Mouse (Mus musculus) liver, embryonic 16.5 days (tissue): ENCODE data around the gene Magi2. TPM values are rescaled to one million over a fixed set of nuclear protein-coding genes. Genes with fewer than 3 reads are reported as not detected.

Experiments
- ATAC-seq: fragments of 200-750 bp; cut with Nextera tagmentation; 2 replicates; pipeline ENCODE4 v1.8.0; 2017; ENCODE audit warnings: low read depth, mild to moderate bottlenecking, moderate number of reproducible peaks, moderate library complexity
- H3K27ac ChIP-seq: fragments of 300-500 bp; sonication (generic); 2 replicates; pipeline ENCODE4 v1.5.1; 2014; ENCODE audit warnings: mild to moderate bottlenecking, low read length
- H3K27me3 ChIP-seq: fragments of 300-500 bp; sonication (generic); 2 replicates; pipeline ENCODE4 v1.6.1; 2014; ENCODE audit warnings: low read depth, low read length, mixed read lengths; ENCODE audit not compliant: control insufficient read depth, insufficient read depth
- H3K36me3 ChIP-seq: fragments of 300-500 bp; sonication (generic); 2 replicates; pipeline ENCODE4 v1.6.1; 2014; ENCODE audit warnings: mild to moderate bottlenecking; ENCODE audit not compliant: control insufficient read depth, insufficient read depth
- H3K4me1 ChIP-seq: fragments of 300-500 bp; sonication (generic); 2 replicates; pipeline ENCODE4 v1.6.1; 2014; ENCODE audit warnings: low read depth, low read length, mixed read lengths; ENCODE audit not compliant: control insufficient read depth
- H3K4me2 ChIP-seq: fragments of 300-500 bp; sonication (generic); 2 replicates; pipeline ENCODE4 v1.6.1; 2014; ENCODE audit warnings: low read depth, low read length, mixed read lengths
- H3K4me3 ChIP-seq: fragments of 300-500 bp; sonication (generic); 2 replicates; pipeline ENCODE4 v1.5.1; 2014; ENCODE audit warnings: low read depth, mild to moderate bottlenecking, low read length
- H3K9ac ChIP-seq: fragments of 300-500 bp; sonication (generic); 2 replicates; pipeline ENCODE4 v1.6.1; 2014; ENCODE audit warnings: low read depth, low read length
- H3K9me3 ChIP-seq: fragments of 300-500 bp; sonication (generic); replicated peaks from 2 replicates; pipeline ENCODE4 v1.6.1; 2016; ENCODE audit warnings: low read length; ENCODE audit not compliant: control insufficient read depth
- whole genome bisulfite sequencing: fragments of 180-500 bp; shearing (Covaris S2); extraction: QIAGEN DNeasy Blood & Tissue Kit; methylation state at CpG from one replicate; pipeline ENCODE4 v1.1.7; 2014; ENCODE audit not compliant: insufficient replicate concordance; 5-methylcytosine and 5-hydroxymethylcytosine counted together
- polyA plus RNA-seq: library from polyadenylated mRNA; unstranded; fragments of >200 nt; fragmentation: Nextera tagmentation; extraction: Ambion mirVana; gene quantifications from 2 replicates; pipeline ENCODE4 v1.2.1, GENCODE M21; 2015

The Magi2 gene
- polyA plus RNA-seq, 1 experiment from 2014 or later, result 0.34 TPM

DNA sequence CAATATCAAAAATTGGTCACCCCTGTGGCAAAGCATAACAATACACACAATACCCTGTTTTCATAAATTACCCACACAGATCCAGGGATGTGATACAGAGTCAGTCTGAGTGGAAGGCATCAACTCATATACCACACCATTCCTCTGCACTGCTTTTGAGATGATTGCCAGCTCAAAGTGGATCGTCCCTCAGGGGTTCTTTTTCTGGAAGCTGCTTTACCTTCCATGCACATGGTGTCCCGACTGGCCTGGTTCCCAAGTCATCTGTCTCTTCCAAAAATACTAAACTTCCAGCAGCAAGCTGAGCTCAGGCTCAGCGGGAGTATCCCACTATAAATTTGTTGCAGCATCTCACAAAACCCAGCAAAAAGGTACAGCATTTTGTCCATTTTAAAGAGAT is 882.7 kb downstream of the Magi2 start:
- no peak overlapping the region for H3K4me2 ChIP-seq
- no peaks in the 10 kb centered on the region for H3K36me3 ChIP-seq
- WGBS, result 63% methylated on average over 3 of the region's 3 CpGs
- H3K9ac ChIP-seq, result no peak overlapping the region
- no peaks in the 10 kb centered on the region for H3K9me3 ChIP-seq
- no peak overlapping the region for H3K4me3 ChIP-seq
- H3K4me1 ChIP-seq, result no peaks in the 10 kb centered on the region
- ATAC-seq, result no peak
- H3K27ac ChIP-seq, result no peak overlapping the region
- H3K27me3 ChIP-seq, result no peaks in the 10 kb centered on the region

DNA sequence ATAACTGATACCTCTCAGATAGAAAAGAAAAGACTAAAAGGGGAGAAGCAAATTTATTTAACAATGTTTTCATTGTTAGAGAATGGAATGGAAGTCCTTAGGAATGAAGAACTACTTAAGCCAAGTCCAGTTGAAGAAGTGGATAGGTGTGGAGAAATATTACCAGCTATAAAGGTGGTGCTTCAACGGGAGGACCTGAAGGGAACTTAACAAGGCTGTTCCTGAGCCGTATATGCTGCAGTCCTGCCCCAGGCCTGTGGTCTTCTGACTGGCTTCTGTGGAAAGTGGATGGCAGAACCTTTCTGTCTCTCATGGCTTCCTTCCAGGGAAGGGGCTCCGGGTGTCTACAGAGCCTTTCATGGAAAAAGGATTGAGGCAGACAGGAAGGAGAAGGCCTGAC is 890.3 kb downstream of the Magi2 start:
- no peaks in the 10 kb centered on the region for H3K27me3 ChIP-seq
- ATAC-seq, result no peak
- no peak overlapping the region for H3K9ac ChIP-seq
- H3K4me3 ChIP-seq, result no peak overlapping the region
- WGBS, result 53% methylated on average over 3 of the region's 3 CpGs
- no peak overlapping the region for H3K27ac ChIP-seq
- H3K36me3 ChIP-seq, result no peaks in the 10 kb centered on the region
- no peaks in the 10 kb centered on the region for H3K4me1 ChIP-seq
- no peaks in the 10 kb centered on the region for H3K9me3 ChIP-seq
- H3K4me2 ChIP-seq, result no peak overlapping the region

DNA sequence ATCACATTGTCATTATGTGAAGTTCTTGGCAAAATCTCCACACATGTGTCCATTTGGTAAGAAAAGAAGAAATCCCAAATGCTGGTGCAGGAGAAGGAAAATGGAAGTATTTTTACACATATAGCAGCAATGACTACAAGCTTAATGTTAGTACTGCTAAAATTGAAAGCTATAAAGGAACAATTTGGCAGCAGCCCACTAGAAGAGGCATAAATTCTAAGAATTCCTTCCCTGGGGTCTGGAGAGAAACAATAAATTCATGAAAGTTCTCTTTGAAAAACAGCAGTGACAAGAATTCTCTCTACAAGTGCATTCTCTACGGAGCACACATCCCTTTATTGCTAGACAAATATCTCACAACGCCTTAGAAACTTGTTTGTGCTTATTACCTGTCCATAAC is 913.4 kb downstream of the Magi2 start:
- 47% methylated on average over 2 of the region's 2 CpGs for WGBS

GRCm38 (mm10) chr5:20140662-20141444 is 914.0 kb downstream of the Magi2 start:
- Histone ChIP-seq H3K4me2 (no peak overlapping the region), H3K27me3 (no peaks in the 10 kb centered on the region), H3K9me3 (no peaks in the 10 kb centered on the region), H3K27ac (no peak overlapping the region), H3K4me3 (no peak overlapping the region), H3K4me1 (no peaks in the 10 kb centered on the region), H3K9ac (no peak overlapping the region), H3K36me3 (no peaks in the 10 kb centered on the region)
- 66% methylated on average over 10 of the region's 10 CpGs for WGBS
- no peak for ATAC-seq

More for the DNA sequence above, 913.4 kb downstream of the Magi2 start:
- no peak for ATAC-seq
- Histone ChIP-seq H3K36me3 (no peaks in the 10 kb centered on the region), H3K9ac (no peak overlapping the region), H3K4me3 (no peak overlapping the region), H3K27me3 (no peaks in the 10 kb centered on the region), H3K4me1 (no peaks in the 10 kb centered on the region), H3K4me2 (no peak overlapping the region), H3K27ac (no peak overlapping the region), H3K9me3 (no peaks in the 10 kb centered on the region)

DNA sequence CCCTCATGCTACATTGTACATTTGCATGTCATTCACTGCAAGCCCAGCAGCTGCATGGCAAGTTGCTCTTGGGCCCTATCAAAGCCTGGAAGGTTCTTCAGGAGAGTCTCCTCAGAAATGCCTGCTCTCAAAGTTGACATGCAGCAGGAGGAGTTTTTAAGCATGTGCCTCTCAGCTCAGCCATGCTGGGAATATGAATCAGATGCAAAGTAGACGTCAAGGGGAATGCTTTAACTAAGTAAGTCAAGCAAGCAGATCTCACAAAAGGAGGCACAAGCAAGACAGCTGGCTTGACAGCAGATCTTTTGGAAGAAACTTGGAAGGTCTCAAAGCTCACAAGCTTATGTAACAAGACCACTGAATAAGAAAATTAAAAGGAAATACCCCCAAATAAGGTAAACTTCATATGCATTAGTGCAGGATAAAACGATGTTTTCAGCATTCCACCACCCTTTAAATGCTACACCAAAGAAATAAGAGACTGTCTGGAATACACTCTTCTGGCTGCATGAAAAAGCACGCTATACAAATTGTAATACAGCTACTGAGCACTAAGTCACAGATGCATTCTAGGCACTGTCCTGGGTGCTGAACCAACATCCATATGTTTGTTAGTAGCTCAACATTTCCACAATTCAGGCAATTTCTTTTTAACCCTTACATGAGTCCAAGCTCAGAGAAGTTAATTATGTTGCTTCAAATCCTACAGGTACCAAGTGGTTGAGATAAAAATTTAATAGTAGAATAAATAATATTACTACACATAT is 926.7 kb downstream of the Magi2 start:
- no peak for ATAC-seq
- Histone ChIP-seq H3K27me3 (no peaks in the 10 kb centered on the region), H3K4me3 (no peak overlapping the region), H3K9me3 (no peaks in the 10 kb centered on the region), H3K27ac (no peak overlapping the region), H3K4me2 (no peak overlapping the region), H3K9ac (no peak overlapping the region), H3K4me1 (no peaks in the 10 kb centered on the region), H3K36me3 (no peaks in the 10 kb centered on the region)
- 33% methylated on average over 3 of the region's 3 CpGs for WGBS

DNA sequence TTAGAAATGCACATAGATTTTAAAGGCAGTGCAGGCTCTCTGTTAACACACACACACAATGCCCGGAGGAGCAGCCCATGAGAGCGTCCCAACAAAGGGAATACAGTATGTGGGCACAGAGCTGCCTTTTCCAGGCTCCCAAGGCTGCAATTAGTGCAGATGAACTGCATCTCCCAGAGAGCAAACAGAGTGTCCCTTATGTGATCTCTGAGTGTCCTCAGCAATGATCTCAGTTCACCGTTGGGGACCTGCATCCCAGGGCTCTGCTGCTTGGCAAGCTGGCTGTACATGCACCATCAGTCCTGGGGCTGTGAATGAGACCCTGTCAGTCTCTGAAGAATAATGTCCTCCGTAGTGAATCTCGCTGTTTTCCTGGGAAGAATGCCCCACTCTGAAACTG is 969.9 kb downstream of the Magi2 start:
- no peak overlapping the region for H3K4me2 ChIP-seq
- no peaks in the 10 kb centered on the region for H3K4me1 ChIP-seq
- H3K4me3 ChIP-seq, result no peak overlapping the region
- WGBS, result 46% methylated on average over 5 of the region's 5 CpGs
- no peak for ATAC-seq
- H3K27me3 ChIP-seq, result no peaks in the 10 kb centered on the region
- H3K36me3 ChIP-seq, result no peaks in the 10 kb centered on the region
- H3K27ac ChIP-seq, result no peak overlapping the region
- H3K9ac ChIP-seq, result no peak overlapping the region
- no peaks in the 10 kb centered on the region for H3K9me3 ChIP-seq

DNA sequence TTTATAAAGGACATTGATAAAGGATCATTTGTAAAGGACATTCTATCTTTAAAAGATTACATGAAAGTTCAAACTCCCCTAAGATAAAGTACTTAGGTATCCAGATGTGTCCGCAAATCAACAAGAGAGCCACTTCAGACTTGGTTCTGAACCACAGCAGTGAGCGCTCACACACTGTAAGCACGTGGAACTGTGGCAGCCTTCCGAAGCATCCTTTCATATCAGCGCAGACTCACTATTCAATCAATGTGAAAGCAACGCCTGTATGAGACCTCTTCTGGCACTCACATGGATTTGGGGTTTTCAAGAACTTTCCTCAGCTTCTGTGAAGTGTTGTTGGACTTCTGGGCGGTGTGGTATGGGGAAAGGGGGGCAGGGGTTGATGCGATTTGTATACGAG is 970.6 kb downstream of the Magi2 start:
- Histone ChIP-seq H3K9ac (no peak overlapping the region), H3K9me3 (no peaks in the 10 kb centered on the region), H3K27me3 (no peaks in the 10 kb centered on the region), H3K4me3 (no peak overlapping the region), H3K4me2 (no peak overlapping the region), H3K27ac (no peak overlapping the region), H3K4me1 (no peaks in the 10 kb centered on the region), H3K36me3 (no peaks in the 10 kb centered on the region)
- WGBS, result 57% methylated on average over 9 of the region's 9 CpGs
- no peak for ATAC-seq

GRCm38 (mm10) chr5:20201348-20201747 is 974.5 kb downstream of the Magi2 start:
- no peaks in the 10 kb centered on the region for H3K4me1 ChIP-seq
- H3K9ac ChIP-seq, result no peak overlapping the region
- 42% methylated on average over 1 of the region's 1 CpGs for WGBS
- H3K27ac ChIP-seq, result no peak overlapping the region
- H3K4me2 ChIP-seq, result no peak overlapping the region
- H3K36me3 ChIP-seq, result no peaks in the 10 kb centered on the region
- no peaks in the 10 kb centered on the region for H3K27me3 ChIP-seq
- no peaks in the 10 kb centered on the region for H3K9me3 ChIP-seq
- H3K4me3 ChIP-seq, result no peak overlapping the region
- ATAC-seq, result no peak

GRCm38 (mm10) chr5:20208110-20208509 is 981.3 kb downstream of the Magi2 start:
- ATAC-seq, result no peak
- H3K9ac ChIP-seq, result no peak overlapping the region
- H3K9me3 ChIP-seq, result no peaks in the 10 kb centered on the region
- H3K36me3 ChIP-seq, result no peaks in the 10 kb centered on the region
- no peaks in the 10 kb centered on the region for H3K4me1 ChIP-seq
- H3K4me3 ChIP-seq, result no peak overlapping the region
- H3K4me2 ChIP-seq, result no peak overlapping the region
- 72% methylated on average over 2 of the region's 2 CpGs for WGBS
- no peak overlapping the region for H3K27ac ChIP-seq
- H3K27me3 ChIP-seq, result no peaks in the 10 kb centered on the region
